Mouse (Mus musculus) myocyte (in vitro differentiated cells): ENCODE measurements around the gene Itgb2.

Source experiments
- CEBPB ChIP-seq: IDR thresholded peaks from 2 replicates; pipeline ENCODE4 v1.6.1; 2011; ENCODE audit warnings: mild to moderate bottlenecking, moderate library complexity; ENCODE audit not compliant: poor library complexity, insufficient read depth, severe bottlenecking
- E2F4 ChIP-seq: IDR thresholded peaks from one replicate; pipeline ENCODE4 v1.6.1; 2011; ENCODE audit warnings: mild to moderate bottlenecking, control low read depth, moderate library complexity; ENCODE audit not compliant: insufficient read depth
- MAX ChIP-seq: IDR thresholded peaks from one replicate; pipeline ENCODE4 v1.6.1; 2011; ENCODE audit warnings: low read depth, mild to moderate bottlenecking, control low read depth
- MYOD1 ChIP-seq, 3 experiments: IDR thresholded peaks; one replicate each; pipeline ENCODE4 v1.6.1; 2011; ENCODE audit warnings: control low read depth in 2 of 3, low read depth in 2 of 3, mild to moderate bottlenecking in 2 of 3, moderate library complexity in 1 of 3; ENCODE audit not compliant: insufficient read length in 2 of 3, control insufficient read depth in 1 of 3
- MYOG ChIP-seq, 3 experiments: IDR thresholded peaks; one replicate each; pipeline ENCODE4 v1.6.1; 2011; ENCODE audit warnings: control low read depth in 2 of 3, low read depth in 2 of 3, mild to moderate bottlenecking in 2 of 3; ENCODE audit not compliant: insufficient read length in 2 of 3, control insufficient read depth in 1 of 3, insufficient read depth in 1 of 3
- POLR2A ChIP-seq: IDR thresholded peaks from one replicate; pipeline ENCODE4 v1.6.1; 2011; ENCODE audit warnings: low read depth, mild to moderate bottlenecking, control low read depth, moderate library complexity; ENCODE audit not compliant: insufficient read length
- POLR2AphosphoS2 ChIP-seq: IDR thresholded peaks from one replicate; pipeline ENCODE4 v1.6.1; 2011; ENCODE audit warnings: low read depth, control low read depth; ENCODE audit not compliant: insufficient read length
- TCF3 ChIP-seq: IDR thresholded peaks from one replicate; pipeline ENCODE4 v1.6.1; 2011; ENCODE audit warnings: low read depth, control low read depth; ENCODE audit not compliant: insufficient read length
- USF1 ChIP-seq: IDR thresholded peaks from one replicate; pipeline ENCODE4 v1.6.1; 2011; ENCODE audit warnings: low read depth, mild to moderate bottlenecking, control low read depth, moderate library complexity

GRCm38 (mm10) chr10:77481814-77482213 lies 48.2 kb upstream of the Itgb2 start:
- TF ChIP-seq POLR2A (no peak), MYOD1 (IDR thresholded peaks at IDR 0.05; ENCODE audit: control insufficient read depth in 1 of 3, insufficient read length in 2 of 3, low read depth in 2 of 3) (no peak), USF1 (no peak), CEBPB (no peak), MAX (no peak), E2F4 (no peak), POLR2AphosphoS2 (no peak), TCF3 (no peak), MYOG (IDR thresholded peaks at IDR 0.05; ENCODE audit: control insufficient read depth in 1 of 3, insufficient read depth in 1 of 3, insufficient read length in 2 of 3, low read depth in 2 of 3) (no peak)
